Comparison of ENCODE assay signal across 8 mouse cellular contexts in the genomic region with DNA sequence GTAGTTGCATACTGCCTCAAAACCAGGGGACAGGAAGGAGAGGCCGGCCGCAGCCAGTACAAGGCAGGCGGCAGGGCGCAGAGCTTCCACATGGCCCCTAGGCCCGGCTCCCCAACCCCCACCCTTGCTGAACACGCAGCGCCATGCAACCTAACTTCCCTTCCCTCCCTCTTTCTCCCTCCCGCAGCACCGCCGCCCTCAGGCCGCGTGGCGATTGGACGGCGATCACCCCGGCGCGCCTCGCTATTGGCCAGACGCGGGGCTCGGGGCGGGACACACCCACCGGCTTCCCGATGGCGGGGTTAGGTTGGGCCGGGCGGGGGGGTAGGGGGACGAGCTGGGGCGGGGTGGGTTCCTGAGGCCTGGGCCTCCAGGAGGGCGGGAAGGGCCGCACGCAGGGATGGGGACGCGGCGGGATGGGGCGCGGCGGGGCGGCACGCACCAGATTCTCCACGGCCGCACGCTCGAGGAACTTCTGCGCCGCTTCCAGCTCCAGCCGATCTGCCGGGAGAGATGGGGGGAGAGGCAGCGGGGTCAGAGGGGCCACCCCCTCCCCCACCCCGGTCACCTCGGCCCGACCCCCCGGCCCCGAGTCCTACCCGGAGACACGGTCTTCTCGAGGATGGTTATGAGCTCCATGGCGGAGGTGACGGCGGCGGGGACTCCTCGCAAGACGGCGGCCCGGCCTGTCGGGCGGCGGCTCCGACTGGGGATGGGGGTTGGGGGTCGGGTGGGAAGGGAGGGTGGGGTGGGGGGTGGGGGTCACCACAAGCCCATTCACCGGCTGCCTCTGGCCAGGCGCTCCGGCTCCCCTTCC. TPM values are rescaled to one million over a fixed set of nuclear protein-coding genes. Genes with fewer than 3 reads are reported as not detected.
DNase-seq lines count a peak whose midpoint lies in the region; ATAC-seq and TF ChIP-seq lines count a peak whose summit lies in the region.

No protein-coding gene starts in this region.

- no peak; the same call in 1 of the 2 replicates for TF ChIP-seq EP300 in liver, postnatal 0 days (IDR thresholded peaks at IDR 0.05; ENCODE audit: low read depth)

- peak; percentile 73 for ATAC-seq in forebrain, embryonic 13.5 days
- peak; percentile 51 for ATAC-seq in liver, postnatal 0 days
- peak; percentile 75 for ATAC-seq in neural tube, embryonic 14.5 days (ENCODE audit: low read depth)

- WGBS in forebrain, embryonic 13.5 days, result 0% methylated on average over 54 of the region's 74 CpGs
- WGBS in large intestine, adult 2 months, result 1% methylated on average over 66 of the region's 74 CpGs
- WGBS in liver, postnatal 0 days (ENCODE audit: insufficient replicate concordance), result 4% methylated on average over 45 of the region's 74 CpGs
- WGBS in neural tube, embryonic 14.5 days, result under 1% methylated on average over 70 of the region's 74 CpGs

- peaks cover 75% of the 10 kb centered on the region for H3K4me1 ChIP-seq in E14TG2a.4 (replicated peaks; ENCODE audit: low read depth, low read length)
- H3K4me1 ChIP-seq in forebrain, embryonic 13.5 days, result peaks cover 46% of the 10 kb centered on the region
- peaks cover 37% of the 10 kb centered on the region for H3K4me1 ChIP-seq in liver, postnatal 0 days (ENCODE audit: insufficient read depth)
- peaks cover 12% of the 10 kb centered on the region for H3K4me1 ChIP-seq in neural tube, embryonic 14.5 days (ENCODE audit: control insufficient read depth, insufficient read depth, low read length)

- H3K36me3 ChIP-seq in E14TG2a.4 (ENCODE audit: insufficient read depth, low read length), result peaks cover 50% of the 10 kb centered on the region
- peaks cover 34% of the 10 kb centered on the region for H3K36me3 ChIP-seq in forebrain, embryonic 13.5 days (ENCODE audit: poor library complexity, severe bottlenecking)
- H3K36me3 ChIP-seq in liver, postnatal 0 days (replicated peaks; ENCODE audit: insufficient read depth, low read length), result peaks cover 35% of the 10 kb centered on the region
- peaks cover 27% of the 10 kb centered on the region for H3K36me3 ChIP-seq in neural tube, embryonic 14.5 days (ENCODE audit: control insufficient read depth, insufficient read depth, low read length)

- H3K9ac ChIP-seq in forebrain, embryonic 13.5 days, result peak overlapping the region; percentile 93
- H3K9ac ChIP-seq in liver, postnatal 0 days (replicated peaks), result peak overlapping the region; percentile 90
- peak overlapping the region; percentile 85 for H3K9ac ChIP-seq in neural tube, embryonic 14.5 days (replicated peaks; ENCODE audit: low read depth, low read length)

- H3K9me3 ChIP-seq in E14TG2a.4 (ENCODE audit: low read length), result no peaks in the 10 kb centered on the region
- no peaks in the 10 kb centered on the region for H3K9me3 ChIP-seq in forebrain, embryonic 13.5 days (replicated peaks)
- H3K9me3 ChIP-seq in liver, postnatal 0 days (ENCODE audit: low read length), result no peaks in the 10 kb centered on the region
- no peaks in the 10 kb centered on the region for H3K9me3 ChIP-seq in neural tube, embryonic 14.5 days (ENCODE audit: control insufficient read depth, low read length)

- peak; percentile 92 for DNase-seq in c-Kit-positive CD71-positive TER-119-positive erythroid progenitor cells, embryonic 14.5 days (ENCODE audit: low spot score)
- DNase-seq in heart, postnatal 10 days, result peak; percentile 98 to 99
- DNase-seq in large intestine, adult 2 months (ENCODE audit: low read depth, low spot score), result peak; percentile 53
- DNase-seq in liver, postnatal 0 days, result peak; percentile 98
- peak; percentile 97 for DNase-seq in testis, postnatal 10 days (ENCODE audit: low spot score)

- peak overlapping the region; percentile 96 for H3K4me3 ChIP-seq in E14TG2a.4 (replicated peaks; ENCODE audit: low read length)
- peak overlapping the region; percentile 91 for H3K4me3 ChIP-seq in forebrain, embryonic 13.5 days
- H3K4me3 ChIP-seq in liver, postnatal 0 days (ENCODE audit: low read depth, low read length), result peak overlapping the region; percentile 99
- peak overlapping the region; percentile 85 for H3K4me3 ChIP-seq in neural tube, embryonic 14.5 days (ENCODE audit: low read depth, low read length)

- no peaks in the 10 kb centered on the region for H3K27me3 ChIP-seq in E14TG2a.4 (ENCODE audit: insufficient read depth, low read length)
- H3K27me3 ChIP-seq in forebrain, embryonic 13.5 days, result no peaks in the 10 kb centered on the region
- no peaks in the 10 kb centered on the region for H3K27me3 ChIP-seq in liver, postnatal 0 days (ENCODE audit: insufficient read depth, low read length)
- no peaks in the 10 kb centered on the region for H3K27me3 ChIP-seq in neural tube, embryonic 14.5 days (ENCODE audit: control insufficient read depth, insufficient read depth, low read length)

- TF ChIP-seq CTCF in E14TG2a.4 (conservative IDR thresholded peaks at IDR 0.05; ENCODE audit: low read length), result no peak
- 0 out of 2 replicates have a peak, but pooled peaks have one; percentile 13 for TF ChIP-seq CTCF in liver, postnatal 0 days (IDR thresholded peaks at IDR 0.05; ENCODE audit: low read depth)

- intact Hi-C loops in heart, postnatal 10 days (cut with DNase I), result no loop called here

- H3K27ac ChIP-seq in forebrain, embryonic 13.5 days, result peak overlapping the region; percentile 98
- peak overlapping the region; percentile 95 for H3K27ac ChIP-seq in liver, postnatal 0 days (ENCODE audit: low read depth)
- peak overlapping the region; percentile 94 for H3K27ac ChIP-seq in neural tube, embryonic 14.5 days (ENCODE audit: low read depth, low read length)

- H3K4me2 ChIP-seq in forebrain, embryonic 13.5 days, result peak overlapping the region; percentile 83
- H3K4me2 ChIP-seq in liver, postnatal 0 days (ENCODE audit: low read depth, low read length), result peak overlapping the region; percentile 88
- peak overlapping the region; percentile 87 for H3K4me2 ChIP-seq in neural tube, embryonic 14.5 days (ENCODE audit: low read depth, low read length)

RNA-seq across cellular contexts. Expression of a gene that starts 0.5 kb away (rescaled TPM):
- 50.5 and 61.8 TPM in 2 replicates for polyA plus RNA-seq in forebrain, embryonic 13.5 days (2015; fragmentation: Nextera tagmentation; extraction: Ambion mirVana)
- total RNA-seq in heart, postnatal 10 days (2021), result 100 to 1,000 TPM; 107 to 121 TPM
- polyA plus RNA-seq in large intestine, adult 2 months (2012; rRNA removed), result 30.8 and 41.2 TPM in 2 replicates
- polyA plus RNA-seq in liver, postnatal 0 days (2015; fragmentation: Nextera tagmentation; extraction: Ambion mirVana), result 12.1 and 12.3 TPM in 2 replicates
- polyA plus RNA-seq in neural tube, embryonic 14.5 days (2014; fragmentation: Nextera tagmentation; extraction: Ambion mirVana), result 32.1 and 38.0 TPM in 2 replicates

RNA-seq across cellular contexts. Expression of a gene that starts 35.9 kb away (rescaled TPM):
- polyA plus RNA-seq in forebrain, embryonic 13.5 days (2015; fragmentation: Nextera tagmentation; extraction: Ambion mirVana), result 4.5 and 5.0 TPM in 2 replicates
- 10 to 100 TPM; 15.9 to 17.3 TPM for total RNA-seq in heart, postnatal 10 days (2021)
- 3.1 and 3.7 TPM in 2 replicates for polyA plus RNA-seq in large intestine, adult 2 months (2012; rRNA removed)
- polyA plus RNA-seq in liver, postnatal 0 days (2015; fragmentation: Nextera tagmentation; extraction: Ambion mirVana), result 1.6 and 1.8 TPM in 2 replicates
- 8.4 and 9.0 TPM in 2 replicates for polyA plus RNA-seq in neural tube, embryonic 14.5 days (2014; fragmentation: Nextera tagmentation; extraction: Ambion mirVana)

Comparison
In these comparisons a context has a peak if more than half of its experiments do, and no peak if none do; other contexts are left out.
1. Peak in every context shown above with its lines: DNase-seq, ATAC-seq, H3K4me3 ChIP-seq and H3K27ac ChIP-seq.